8 mouse cellular contexts compared by ENCODE assay signal in genomic region chr11:54126654-54127374, GRCm38 (mm10). TPM values are rescaled to one million over a fixed set of nuclear protein-coding genes. Genes with fewer than 3 reads are reported as not detected.
DNase-seq lines count a peak whose midpoint lies in the region; ATAC-seq and TF ChIP-seq lines count a peak whose summit lies in the region.

No protein-coding gene starts in this region.

- 51% methylated on average over 15 of the region's 15 CpGs for WGBS in midbrain, embryonic 12.5 days
- 62% methylated on average over 15 of the region's 15 CpGs for WGBS in midbrain, embryonic 10.5 days
- 41% methylated on average over 15 of the region's 15 CpGs for WGBS in intestine, postnatal 0 days

- H3K9me3 ChIP-seq in midbrain, embryonic 12.5 days, result no peaks in the 10 kb centered on the region
- H3K9me3 ChIP-seq in midbrain, embryonic 10.5 days (replicated peaks), result no peaks in the 10 kb centered on the region
- H3K9me3 ChIP-seq in intestine, postnatal 0 days (ENCODE audit: control insufficient read depth), result no peaks in the 10 kb centered on the region

- DNase-seq in embryo, embryonic 10 days (ENCODE audit: low spot score), result peak; percentile 11
- DNase-seq in embryo, embryonic 9.5 days (ENCODE audit: extremely low spot score), result no peak
- no peak for DNase-seq in midbrain, embryonic 10.5 days (ENCODE audit: low spot score)
- DNase-seq in naive thymus-derived CD4-positive, alpha-beta T cell, adult 2 months (ENCODE audit: low read depth), result peak; percentile 57
- no peak for DNase-seq in left cerebral cortex, adult 2 months (ENCODE audit: extremely low spot score in 1 of 2, low spot score in 2 of 2)
- DNase-seq in gastrocnemius, postnatal 10 days, result no peak

- H3K4me1 ChIP-seq in midbrain, embryonic 12.5 days, result 0 out of 2 replicates have a peak, but pooled peaks cover 4% of the 10 kb centered on the region
- H3K4me1 ChIP-seq in midbrain, embryonic 10.5 days, result peaks cover 8% of the 10 kb centered on the region
- no peaks in the 10 kb centered on the region for H3K4me1 ChIP-seq in intestine, postnatal 0 days (replicated peaks; ENCODE audit: control insufficient read depth, insufficient read depth, low read length)

- no peak for ATAC-seq in midbrain, embryonic 12.5 days (ENCODE audit: low FRiP score, low read depth)
- ATAC-seq in intestine, postnatal 0 days, result no peak

- intact Hi-C loops in left cerebral cortex, adult 2 months (cut with DNase I), result loop anchor here (5.0 to 10.0 kb wide), 2 partner anchors 225 to 408 kb away; no protein-coding TSS in a partner anchor

- no peak overlapping the region for H3K4me2 ChIP-seq in midbrain, embryonic 12.5 days (replicated peaks)
- H3K4me2 ChIP-seq in intestine, postnatal 0 days (replicated peaks; ENCODE audit: low read depth), result 0 out of 2 replicates have a peak overlapping the region, but pooled peaks have one; percentile 4

- H3K27me3 ChIP-seq in midbrain, embryonic 12.5 days, result no peaks in the 10 kb centered on the region
- no peaks in the 10 kb centered on the region for H3K27me3 ChIP-seq in midbrain, embryonic 10.5 days (ENCODE audit: low read depth, poor library complexity, severe bottlenecking)
- H3K27me3 ChIP-seq in intestine, postnatal 0 days (replicated peaks; ENCODE audit: control insufficient read depth, insufficient read depth, low read length), result no peaks in the 10 kb centered on the region

- TF ChIP-seq CTCF in intestine, postnatal 0 days (IDR thresholded peaks at IDR 0.05; ENCODE audit: low read depth), result no peak
- TF ChIP-seq CTCF in left cerebral cortex, adult 2 months (IDR thresholded peaks at IDR 0.05), result no peak

- H3K36me3 ChIP-seq in midbrain, embryonic 12.5 days, result no peaks in the 10 kb centered on the region
- H3K36me3 ChIP-seq in midbrain, embryonic 10.5 days, result no peaks in the 10 kb centered on the region
- 0 out of 2 replicates have a peak, but pooled peaks cover 6% of the 10 kb centered on the region for H3K36me3 ChIP-seq in intestine, postnatal 0 days (ENCODE audit: control insufficient read depth, insufficient read depth)

- peak overlapping the region; percentile 31 for H3K27ac ChIP-seq in midbrain, embryonic 12.5 days (replicated peaks)
- no peak overlapping the region for H3K27ac ChIP-seq in midbrain, embryonic 10.5 days (replicated peaks)
- no peak overlapping the region for H3K27ac ChIP-seq in intestine, postnatal 0 days (ENCODE audit: low read depth, low read length)
- no peak overlapping the region for H3K27ac ChIP-seq in left cerebral cortex, adult 2 months

- no peak overlapping the region for H3K4me3 ChIP-seq in midbrain, embryonic 12.5 days
- no peak overlapping the region for H3K4me3 ChIP-seq in midbrain, embryonic 10.5 days
- H3K4me3 ChIP-seq in intestine, postnatal 0 days (ENCODE audit: low read depth, low read length), result no peak overlapping the region
- no peak overlapping the region for H3K4me3 ChIP-seq in left cerebral cortex, adult 2 months

- H3K9ac ChIP-seq in midbrain, embryonic 12.5 days (replicated peaks), result no peak overlapping the region
- H3K9ac ChIP-seq in intestine, postnatal 0 days (ENCODE audit: low read depth, low read length), result no peak overlapping the region

RNA-seq across cellular contexts. Expression of gene P4ha2, which starts 26.9 kb away (rescaled TPM):
- 15.3 and 21.0 TPM in 2 replicates for polyA plus RNA-seq in midbrain, embryonic 12.5 days (2016; fragmentation: Nextera tagmentation; extraction: Ambion mirVana)
- 25.0 and 25.2 TPM in 2 replicates for polyA plus RNA-seq in midbrain, embryonic 10.5 days (2016; fragmentation: Nextera tagmentation; extraction: Ambion mirVana)
- polyA plus RNA-seq in intestine, postnatal 0 days (2015; fragmentation: Nextera tagmentation; extraction: Ambion mirVana), result 6.9 and 8.3 TPM in 2 replicates
- 10 to 100 TPM; 21.8 to 32.0 TPM for total RNA-seq in left cerebral cortex, adult 2 months (2021)
- total RNA-seq in gastrocnemius, postnatal 10 days (2021), result 10 to 100 TPM; 21.1 to 27.7 TPM

RNA-seq across cellular contexts. Expression of gene Pdlim4, which starts 58.0 kb away (rescaled TPM):
- 30.7 and 36.4 TPM in 2 replicates for polyA plus RNA-seq in midbrain, embryonic 12.5 days (2016; fragmentation: Nextera tagmentation; extraction: Ambion mirVana)
- polyA plus RNA-seq in midbrain, embryonic 10.5 days (2016; fragmentation: Nextera tagmentation; extraction: Ambion mirVana), result 52.4 and 57.4 TPM in 2 replicates
- polyA plus RNA-seq in intestine, postnatal 0 days (2015; fragmentation: Nextera tagmentation; extraction: Ambion mirVana), result 21.0 and 22.6 TPM in 2 replicates
- total RNA-seq in left cerebral cortex, adult 2 months (2021), result 10 to 100 TPM; 13.8 to 14.0 TPM
- total RNA-seq in gastrocnemius, postnatal 10 days (2021), result 10 to 100 TPM; 26.0 to 37.9 TPM

Comparison
In these comparisons a context has a peak if more than half of its experiments do, and no peak if none do; other contexts are left out.
1. DNase-seq: peak in embryo, embryonic 10 days (single experiment) and naive thymus-derived CD4-positive, alpha-beta T cell, adult 2 months (single experiment); none in embryo, embryonic 9.5 days (single experiment), midbrain, embryonic 10.5 days (single experiment), left cerebral cortex, adult 2 months (0 of 2) and gastrocnemius, postnatal 10 days (single experiment).